Comparison of ENCODE assay signal across 17 mouse cellular contexts in genomic region chr11:103018860-103019259, GRCm38 (mm10).
"Had no signal": no experiment of that assay in that cellular context is flagged by ENCODE, and none has a peak within 500 bp of the region (broad histone marks: within the 10 kb centered on the region; RNA-seq: fewer than 3 reads in every experiment).

No protein-coding gene starts in this region.

- H3K36me3 ChIP-seq: midbrain, embryonic 12.5 days; midbrain, embryonic 15.5 days; neural tube, embryonic 13.5 days had no signal

- H3K9ac ChIP-seq: limb, embryonic 15.5 days; liver, embryonic 14.5 days; liver, postnatal 0 days; lung, embryonic 14.5 days; midbrain, embryonic 12.5 days; midbrain, embryonic 15.5 days; neural tube, embryonic 13.5 days had no signal

- H3K9me3 ChIP-seq: limb, embryonic 15.5 days; midbrain, embryonic 12.5 days; midbrain, embryonic 15.5 days; neural tube, embryonic 13.5 days had no signal

- H3K27ac ChIP-seq: limb, embryonic 15.5 days; liver, embryonic 14.5 days; midbrain, embryonic 12.5 days; midbrain, embryonic 15.5 days; neural tube, embryonic 13.5 days had no signal

- H3K4me2 ChIP-seq: limb, embryonic 15.5 days; liver, embryonic 11.5 days; midbrain, embryonic 12.5 days; midbrain, embryonic 15.5 days; neural tube, embryonic 13.5 days had no signal

- ATAC-seq: liver, postnatal 0 days; lung, postnatal 0 days; midbrain, embryonic 15.5 days had no signal

- DNase-seq: kidney, adult 18-20 months; kidney, adult 9 months; kidney, postnatal 14 days; kidney, postnatal 4 days; left cerebral cortex, postnatal 4 days; liver, postnatal 0 days; lung, embryonic 14.5 days; lung, postnatal 36 days; thymus, adult 18-20 months; thymus, postnatal 36 days had no signal

- H3K27me3 ChIP-seq: limb, embryonic 15.5 days; midbrain, embryonic 12.5 days; midbrain, embryonic 15.5 days; neural tube, embryonic 13.5 days had no signal

- H3K4me3 ChIP-seq: limb, embryonic 15.5 days; midbrain, embryonic 12.5 days; midbrain, embryonic 15.5 days; neural tube, embryonic 13.5 days had no signal
